Mouse (Mus musculus) CH12.LX (cell line): ENCODE results near the gene Oasl1. TPM values are rescaled to one million over a fixed set of nuclear protein-coding genes. Genes with fewer than 3 reads are reported as not detected.

Experiments used
- DNase-seq: peaks from one replicate; pipeline ENCODE4 v3.0.0-alpha.2; 2013; ENCODE audit errors: extremely low read depth
- H3K27ac ChIP-seq: 2 replicates; pipeline ENCODE4 v1.5.1; 2012; ENCODE audit warnings: low read depth, mild to moderate bottlenecking, control low read depth, moderate library complexity; ENCODE audit not compliant: insufficient read depth
- H3K27me3 ChIP-seq: replicated peaks from 2 replicates; pipeline ENCODE3; 2012; ENCODE audit warnings: inconsistent platforms
- H3K36me3 ChIP-seq, 2 experiments: replicated peaks in 1 of 2; 2 replicates each; pipeline versions ENCODE3 to v1.6.1; 2012; ENCODE audit warnings: inconsistent platforms in 1 of 2, low read length in 1 of 2, mild to moderate bottlenecking in 1 of 2, mixed read lengths in 1 of 2, moderate library complexity in 1 of 2; ENCODE audit not compliant: control insufficient read depth in 1 of 2, insufficient read depth in 1 of 2
- H3K4me1 ChIP-seq, 2 experiments: 2 replicates each; pipeline ENCODE4 v1.6.1; 2012; ENCODE audit warnings: inconsistent platforms in 1 of 2, moderate library complexity in 1 of 2; ENCODE audit not compliant: insufficient read depth in 2 of 2, control insufficient read depth in 1 of 2
- H3K4me2 ChIP-seq: 2 replicates; pipeline ENCODE4 v1.6.1; 2012; ENCODE audit warnings: low read depth, mild to moderate bottlenecking, control low read depth; ENCODE audit not compliant: poor library complexity, insufficient read depth, severe bottlenecking
- H3K4me3 ChIP-seq, 3 experiments: fragments of 150-350 bp in 1 of 3; sonication (generic) in 1 of 3; replicated peaks in 1 of 3; 2 replicates each; pipeline versions ENCODE3 to v1.5.1; 2011 to 2012; ENCODE audit warnings: low read depth in 2 of 3, low read length in 2 of 3, mild to moderate bottlenecking in 2 of 3, moderate library complexity in 2 of 3, control low read depth in 1 of 3, improper control_type of control experiment in 1 of 3, inconsistent platforms in 1 of 3, mixed read lengths in 1 of 3; ENCODE audit not compliant: poor library complexity in 1 of 3
- H3K79me2 ChIP-seq: replicated peaks from 2 replicates; pipeline ENCODE4 v1.6.1; 2012; ENCODE audit warnings: mild to moderate bottlenecking, moderate library complexity; ENCODE audit not compliant: control insufficient read depth, poor library complexity, insufficient read depth, severe bottlenecking; ENCODE audit errors: extremely low read depth
- H3K9ac ChIP-seq: 2 replicates; pipeline ENCODE4 v1.6.1; 2012; ENCODE audit warnings: low read depth, mild to moderate bottlenecking, control low read depth, moderate library complexity; ENCODE audit not compliant: insufficient read depth
- H3K9me3 ChIP-seq: replicated peaks from 2 replicates; pipeline ENCODE3; 2012; ENCODE audit warnings: low read length, inconsistent platforms, mixed read lengths
- BHLHE40 ChIP-seq: IDR thresholded peaks from 2 replicates; pipeline ENCODE4 v1.6.1; 2011; ENCODE audit warnings: mild to moderate bottlenecking, low read depth, low read length, improper control_type of control experiment
- CHD2 ChIP-seq: IDR thresholded peaks from 2 replicates; pipeline ENCODE4 v1.6.1; 2011; ENCODE audit warnings: low read length, improper control_type of control experiment
- CTCF ChIP-seq, 2 experiments: IDR thresholded peaks in 1 of 2; conservative IDR thresholded peaks in 1 of 2; 2 replicates each; pipeline ENCODE4 v1.5.1; 2011 to 2012; ENCODE audit warnings: low read depth in 2 of 2, low read length in 2 of 2, improper control_type of control experiment in 1 of 2, inconsistent platforms in 1 of 2, mild to moderate bottlenecking in 1 of 2, moderate library complexity in 1 of 2
- EP300 ChIP-seq: IDR thresholded peaks from 2 replicates; pipeline ENCODE4 v1.6.1; 2011; ENCODE audit warnings: low read length, improper control_type of control experiment
- ETS1 ChIP-seq: conservative IDR thresholded peaks from 2 replicates; pipeline ENCODE4 v1.6.1; 2012; ENCODE audit warnings: low read depth, mild to moderate bottlenecking, inconsistent platforms, low read length, improper control_type of control experiment, moderate library complexity
- HCFC1 ChIP-seq: IDR thresholded peaks from 2 replicates; pipeline ENCODE4 v1.6.1; 2012; ENCODE audit warnings: low read depth, mild to moderate bottlenecking, inconsistent platforms, low read length, improper control_type of control experiment
- JUN ChIP-seq: IDR thresholded peaks from 2 replicates; pipeline ENCODE4 v1.6.1; 2011; ENCODE audit warnings: low read depth, mild to moderate bottlenecking, low read length, improper control_type of control experiment, moderate library complexity; ENCODE audit not compliant: insufficient read depth
- JUND ChIP-seq: conservative IDR thresholded peaks from 2 replicates; pipeline ENCODE4 v1.6.1; 2011; ENCODE audit warnings: low read depth, low read length, improper control_type of control experiment
- MAFK ChIP-seq: IDR thresholded peaks from 2 replicates; pipeline ENCODE4 v1.6.1; 2011; ENCODE audit warnings: low read length, improper control_type of control experiment; ENCODE audit not compliant: insufficient replicate concordance
- MYC ChIP-seq: IDR thresholded peaks from 2 replicates; pipeline ENCODE4 v1.6.1; 2011; ENCODE audit warnings: low read depth, mild to moderate bottlenecking, improper control_type of control experiment, low read length
- NELFE ChIP-seq: IDR thresholded peaks from 2 replicates; pipeline ENCODE4 v1.6.1; 2011; ENCODE audit warnings: low read depth, low read length, improper control_type of control experiment
- NRF1 ChIP-seq: IDR thresholded peaks from 2 replicates; pipeline ENCODE4 v1.6.1; 2014; ENCODE audit warnings: low read depth, mild to moderate bottlenecking, inconsistent platforms, low read length, improper control_type of control experiment, moderate library complexity
- POLR2AphosphoS2 ChIP-seq: IDR thresholded peaks from 2 replicates; pipeline ENCODE4 v1.6.1; 2011; ENCODE audit warnings: low read depth, low read length, improper control_type of control experiment
- RAD21 ChIP-seq: IDR thresholded peaks from 2 replicates; pipeline ENCODE4 v1.6.1; 2011; ENCODE audit warnings: low read depth, mild to moderate bottlenecking, low read length, improper control_type of control experiment, moderate library complexity
- SIN3A ChIP-seq: IDR thresholded peaks from 2 replicates; pipeline ENCODE4 v1.6.1; 2012; ENCODE audit warnings: low read length, improper control_type of control experiment, inconsistent platforms
- TBP ChIP-seq: conservative IDR thresholded peaks from 2 replicates; pipeline ENCODE4 v1.6.1; 2011; ENCODE audit warnings: low read depth, low read length, improper control_type of control experiment
- USF1 ChIP-seq: IDR thresholded peaks from 2 replicates; pipeline ENCODE4 v1.6.1; 2014; ENCODE audit warnings: low read depth, mild to moderate bottlenecking, inconsistent platforms, low read length, improper control_type of control experiment
- ZC3H11A ChIP-seq: IDR thresholded peaks from 2 replicates; pipeline ENCODE4 v1.6.1; 2012; ENCODE audit warnings: low read depth, mild to moderate bottlenecking, inconsistent platforms, low read length, improper control_type of control experiment
- ZKSCAN1 ChIP-seq: IDR thresholded peaks from 2 replicates; pipeline ENCODE4 v1.6.1; 2012; ENCODE audit warnings: low read depth, inconsistent platforms, low read length, improper control_type of control experiment, borderline replicate concordance
- ZMIZ1 ChIP-seq: IDR thresholded peaks from 2 replicates; pipeline ENCODE4 v1.6.1; 2012; ENCODE audit warnings: low read depth, mild to moderate bottlenecking, inconsistent platforms, low read length, improper control_type of control experiment
- dilution Hi-C: fragments of 300-500 bp; cut with MboI; formaldehyde crosslinking; loops from 2 replicates; pipeline ENCODE4 v1.14.3; 2020; ENCODE audit warnings: low sequenced_read_pairs; ENCODE audit not compliant: extremely low pct_unique_long_range_greater_than_20kb, extremely low pct_ligation_motif_present
- in situ Hi-C: fragments of 300-500 bp; cut with MboI; formaldehyde crosslinking; loops from 3 replicates; pipeline ENCODE4 v1.14.3; 2019; ENCODE audit warnings: low sequenced_read_pairs, low pct_ligation_motif_present, low pct_unique_long_range_greater_than_20kb, mixed read lengths
- polyA plus RNA-seq: library from polyadenylated mRNA; unstranded; fragments of >175 nt; gene quantifications from 2 replicates; pipeline ENCODE4 v1.2.1, GENCODE M21; 2012; ENCODE audit warnings: low read depth; ENCODE audit not compliant: insufficient read length
- total RNA-seq, 2 experiments: library from RNA; depleted of rRNA; stranded (reverse); fragments of 300-350 nt in 1 of 2; fragments of >200 nt in 1 of 2; gene quantifications; 2 replicates each; pipeline ENCODE4 v1.2.3; 2012 to 2014

Oasl1 gene
- total and polyA plus RNA-seq, 3 experiments, result 0.37 TPM; not detected in 2

GRCm38 (mm10) chr5:114949316-114949715 lies 26.3 kb downstream of the Oasl1 start:
- Histone ChIP-seq H3K27ac (no peak overlapping the region), H3K4me3 (no peak overlapping the region), H3K36me3 (peaks cover 44 to 67% of the 10 kb centered on the region in 2 experiments), H3K4me2 (no peak overlapping the region), H3K9ac (no peak overlapping the region), H3K27me3 (no peaks in the 10 kb centered on the region), H3K9me3 (no peaks in the 10 kb centered on the region), H3K79me2 (no peaks in the 10 kb centered on the region), H3K4me1 (peaks cover 5 to 29% of the 10 kb centered on the region in 2 experiments; a peak in 3 of 4 replicates)
- dilution Hi-C loops, result no loop called here
- in situ Hi-C loops, result no loop called here
- no peak for DNase-seq
- TF ChIP-seq TBP (no peak), BHLHE40 (peak; percentile 41), CHD2 (no peak), USF1 (no peak), EP300 (no peak)

GRCm38 (mm10) chr5:114949812-114950211 lies 26.8 kb downstream of the Oasl1 start:
- dilution Hi-C loops (no loop called here), in situ Hi-C loops (no loop called here)
- no peak for DNase-seq
- peaks cover 44 to 67% of the 10 kb centered on the region in 2 experiments for H3K36me3 ChIP-seq
- no peak overlapping the region for H3K4me2 ChIP-seq
- peaks cover 5 to 26% of the 10 kb centered on the region in 2 experiments; a peak in 3 of 4 replicates for H3K4me1 ChIP-seq
- no peak overlapping the region for H3K27ac ChIP-seq
- H3K79me2 ChIP-seq, result no peaks in the 10 kb centered on the region
- H3K4me3 ChIP-seq, result no peak overlapping the region
- H3K27me3 ChIP-seq, result no peaks in the 10 kb centered on the region
- TF ChIP-seq JUND (no peak), NRF1 (no peak), NELFE (no peak), BHLHE40 (no peak), ZC3H11A (no peak), ZKSCAN1 (no peak), CHD2 (no peak), USF1 (no peak), ETS1 (no peak), JUN (no peak), ZMIZ1 (no peak), EP300 (no peak), MYC (no peak), POLR2AphosphoS2 (no peak), HCFC1 (no peak), TBP (no peak), RAD21 (no peak), MAFK (no peak), SIN3A (no peak), CTCF (conservative IDR thresholded peaks at IDR 0.05 in 1 of 2, IDR thresholded peaks at IDR 0.05 in 1 of 2; ENCODE audit: low read depth in 2 of 2, low read length in 2 of 2) (no peak)
- no peaks in the 10 kb centered on the region for H3K9me3 ChIP-seq
- H3K9ac ChIP-seq, result no peak overlapping the region
